Mouse (Mus musculus): ENCODE measurements around the gene Tomm20.
"Not testable (repeated sequence)": the region's sequence is repeated elsewhere in the genome, so short reads cannot be mapped to it uniquely, and the experiment has no call there.

Tomm20 gene

GRCm38 (mm10) chr8:126945730-126946163 is at the start of gene Tomm20:
Tomm20 (minus strand) TSS chr8:126945844.
- DNase-seq = peak; percentile 98

DNA sequence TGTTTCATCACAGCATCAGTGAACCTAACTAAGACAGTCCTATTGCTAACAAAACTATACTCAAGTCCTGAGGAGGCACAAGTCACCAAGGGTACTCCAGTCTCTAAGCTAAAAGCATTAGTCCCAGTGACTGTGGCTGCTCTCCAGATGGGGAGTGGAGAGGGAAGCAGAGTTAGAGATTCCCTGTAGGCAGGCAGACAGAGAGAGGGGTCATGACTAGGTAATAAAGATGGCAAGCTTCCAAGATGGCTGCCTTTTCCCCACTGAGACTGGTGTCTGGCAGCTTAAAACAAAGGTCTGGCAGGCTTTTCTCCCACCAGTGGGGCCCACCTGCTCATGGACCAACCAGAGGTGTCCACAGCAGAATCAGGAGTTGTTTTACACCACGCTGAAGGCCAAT is 48.9 kb upstream of the Tomm20 start:
- DNase-seq = no peak

- DNase-seq = peak; percentile 35
Observed at GRCm38 (mm10) chr8:126989363-126990153, 43.9 kb upstream of the Tomm20 start.

GRCm38 (mm10) chr8:126988346-126989006 is 42.8 kb upstream of the Tomm20 start:
- DNase-seq = no peak

GRCm38 (mm10) chr8:126986495-126986894 is 40.9 kb upstream of the Tomm20 start:
- peak; percentile 91 for DNase-seq

GRCm38 (mm10) chr8:126980046-126980445 is 34.4 kb upstream of the Tomm20 start:
- no peak for DNase-seq

DNA sequence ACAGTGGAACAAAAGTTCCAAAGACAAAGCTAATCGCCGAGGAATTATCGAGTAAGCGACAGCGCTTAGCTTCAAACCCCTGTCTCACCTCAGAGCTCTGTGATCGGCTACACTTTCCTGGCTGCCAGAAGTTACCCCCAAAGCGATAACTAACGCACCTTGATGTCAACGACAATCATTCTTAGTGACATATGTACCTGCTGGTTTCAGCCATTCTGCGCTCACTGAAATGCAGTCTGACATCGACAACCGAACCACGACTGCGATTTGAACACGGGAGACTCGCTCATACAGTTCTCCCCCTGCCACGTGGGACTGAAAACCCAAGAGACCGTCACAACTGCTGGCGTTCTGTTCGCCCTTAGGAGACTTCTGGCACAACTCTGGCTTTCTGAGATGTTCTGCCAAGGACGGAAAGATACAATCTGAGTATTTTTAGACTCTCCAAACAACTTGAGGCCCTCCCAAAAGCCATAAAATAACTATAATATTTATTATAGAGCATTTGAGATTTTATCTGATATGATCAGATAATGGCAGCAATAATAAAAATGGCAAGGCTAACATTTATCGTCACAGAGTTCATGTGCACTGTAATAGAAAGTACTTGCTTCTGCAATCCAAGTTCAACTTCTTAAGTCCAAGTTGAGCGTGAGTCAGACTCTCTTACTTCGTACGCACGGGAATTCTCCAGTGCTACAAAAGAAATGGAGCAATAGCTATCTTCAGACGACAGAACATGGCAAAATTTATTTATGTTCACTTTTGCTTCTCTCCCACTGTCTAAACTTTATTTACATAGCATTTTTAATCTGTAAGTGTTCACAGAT is 33.7 kb upstream of the Tomm20 start:
- DNase-seq = peak; percentile 41

GRCm38 (mm10) chr8:126978535-126978934 is 32.9 kb upstream of the Tomm20 start:
- DNase-seq = not testable (repeated sequence)

GRCm38 (mm10) chr8:126978028-126978427 is 32.4 kb upstream of the Tomm20 start:
- DNase-seq = no peak

DNA sequence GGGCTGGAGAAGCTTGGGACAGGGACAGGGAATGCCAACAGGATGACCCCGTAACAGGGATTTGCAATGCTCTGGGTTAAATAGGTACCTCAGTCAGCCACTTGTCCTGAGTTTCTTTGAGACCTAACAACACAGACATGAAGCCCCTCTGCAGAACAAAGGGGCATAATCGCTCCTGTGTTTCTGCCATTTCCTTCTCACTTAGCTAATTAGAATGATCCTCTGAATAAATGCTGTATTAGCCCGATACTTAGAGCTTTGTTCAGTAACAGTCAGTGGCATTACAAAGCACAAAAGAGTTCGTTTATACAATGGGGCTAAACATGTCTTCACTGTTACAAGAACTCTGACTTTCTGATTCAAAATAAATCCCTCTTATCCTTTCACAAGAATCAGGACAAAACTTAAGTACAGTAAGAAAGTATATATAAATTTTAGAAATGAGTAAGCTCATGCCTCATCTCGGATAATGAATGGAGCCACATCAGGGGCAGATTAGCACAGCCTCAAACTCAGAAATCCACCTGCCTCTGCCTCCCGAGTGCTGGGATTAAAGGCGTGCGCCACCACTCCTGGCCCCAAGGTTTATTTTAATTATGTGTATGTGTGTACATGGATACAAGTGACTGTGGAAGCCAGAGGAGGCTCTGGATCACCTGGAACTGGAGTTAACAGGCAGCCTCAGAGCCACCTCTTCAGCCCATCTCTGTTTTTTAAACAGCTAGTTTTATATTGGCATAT is 31.1 kb upstream of the Tomm20 start:
- no peak for DNase-seq

DNA sequence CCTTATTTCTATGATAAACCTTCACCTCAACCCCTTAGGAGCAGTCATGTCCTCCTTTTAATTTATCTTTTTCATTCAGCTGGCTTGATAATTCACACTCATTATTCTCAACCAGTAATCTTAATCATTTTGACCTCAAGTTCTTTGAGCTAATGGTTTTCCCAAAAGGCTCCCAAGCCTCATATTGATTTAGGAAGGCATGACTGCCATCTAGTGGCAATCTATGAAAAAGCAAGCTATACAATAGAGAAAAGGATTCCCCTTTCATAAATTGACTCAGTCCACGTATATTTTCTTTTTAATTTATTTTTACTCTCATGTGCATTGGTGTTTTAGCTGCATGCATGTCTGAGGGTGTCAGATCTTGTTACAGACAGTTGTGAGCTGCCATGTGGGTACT is 30.1 kb upstream of the Tomm20 start:
- peak; percentile 78 for DNase-seq

GRCm38 (mm10) chr8:126974511-126974910 is 28.9 kb upstream of the Tomm20 start:
- DNase-seq = no peak

DNA sequence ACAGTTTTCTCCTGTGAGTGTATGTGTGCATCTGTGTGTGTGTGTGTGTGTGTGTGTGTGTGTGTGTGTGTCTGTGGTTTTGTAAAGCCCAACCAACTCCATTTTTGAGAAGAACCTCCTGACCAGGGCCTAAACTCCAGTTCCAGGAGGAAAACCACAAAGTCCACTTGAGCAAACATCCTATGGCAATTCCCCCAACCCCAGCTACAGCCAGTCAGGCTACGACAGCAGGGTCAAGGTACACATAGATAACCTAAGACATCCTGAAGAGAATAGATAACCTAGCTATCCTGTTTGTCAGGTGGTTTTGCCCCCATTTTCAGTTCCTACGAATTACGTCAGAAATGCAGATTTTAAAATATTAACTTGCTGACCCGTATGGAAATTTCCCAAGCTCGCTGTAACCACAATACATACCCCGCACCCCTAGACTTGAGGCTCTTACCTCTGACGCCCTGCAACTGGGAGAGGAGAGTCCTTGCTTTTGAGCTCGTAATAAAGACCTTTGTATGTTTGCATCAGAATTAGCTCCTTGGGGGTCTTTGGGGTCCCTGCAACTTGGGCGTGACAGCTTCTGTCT is 28.1 kb upstream of the Tomm20 start:
- DNase-seq = no peak

GRCm38 (mm10) chr8:126972649-126973048 is 27.0 kb upstream of the Tomm20 start:
- DNase-seq = no peak

GRCm38 (mm10) chr8:126972102-126972501 is 26.5 kb upstream of the Tomm20 start:
- DNase-seq = no peak

DNA sequence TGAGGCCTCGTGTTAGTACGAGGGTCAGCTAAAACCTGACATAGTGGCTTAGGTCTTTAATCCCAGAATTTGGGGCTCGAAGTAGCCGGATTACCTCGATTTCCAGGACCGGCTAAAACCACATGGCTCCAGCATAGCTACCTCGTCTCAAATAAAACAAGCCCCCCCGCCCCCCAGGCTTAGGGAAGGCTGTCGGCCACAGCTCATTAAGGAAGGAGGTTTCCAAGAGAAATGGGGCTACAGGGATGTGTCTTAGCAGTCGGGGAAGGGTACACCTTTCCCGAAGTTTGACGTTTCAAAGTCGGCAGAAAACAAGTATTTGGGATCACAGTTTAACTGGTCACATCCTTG is 25.6 kb upstream of the Tomm20 start:
- no peak for DNase-seq

- peak; percentile 97 for DNase-seq
Observed at GRCm38 (mm10) chr8:126970579-126971313, 25.1 kb upstream of the Tomm20 start, which contains the start of gene Rbm34. Rbm34 (minus strand) TSS chr8:126971071.

DNA sequence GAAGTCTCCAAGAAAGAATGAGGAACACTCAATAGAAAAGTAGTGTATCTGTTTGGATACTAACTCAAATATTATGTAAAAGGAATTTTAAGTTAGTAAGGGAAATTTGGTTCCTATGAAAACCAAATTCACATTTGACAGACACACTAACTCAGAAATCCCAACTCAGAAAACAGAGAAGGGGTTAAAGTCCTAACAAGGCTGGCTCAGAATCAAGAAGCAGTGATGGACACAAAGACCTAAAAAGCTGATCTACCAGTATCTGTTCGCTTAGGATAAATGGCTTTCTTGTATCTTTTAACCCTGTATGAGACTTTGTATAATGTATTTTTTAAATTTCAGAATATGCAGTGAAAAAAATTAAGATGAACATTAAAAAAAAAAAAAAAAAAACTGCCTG is 23.9 kb upstream of the Tomm20 start:
- no peak for DNase-seq

DNA sequence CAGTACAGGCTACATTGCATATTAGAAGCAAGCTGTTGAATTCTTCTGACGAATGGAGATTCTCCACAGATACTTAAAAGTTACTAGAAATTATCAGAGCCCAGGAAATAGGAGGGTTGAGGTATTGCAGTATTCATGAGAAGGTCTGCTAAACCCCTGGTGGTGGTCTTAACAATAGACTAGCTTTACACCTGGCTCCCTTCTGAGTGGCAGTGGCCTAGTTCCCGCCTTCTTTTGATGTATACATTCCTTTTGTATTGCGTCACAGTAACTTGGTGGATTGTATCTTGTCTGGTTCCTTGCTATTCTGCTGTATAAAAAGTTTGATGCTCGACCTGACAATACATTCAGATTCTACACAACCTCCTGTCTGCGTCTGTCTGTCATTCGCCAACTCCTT is 22.5 kb upstream of the Tomm20 start:
- DNase-seq = no peak

DNA sequence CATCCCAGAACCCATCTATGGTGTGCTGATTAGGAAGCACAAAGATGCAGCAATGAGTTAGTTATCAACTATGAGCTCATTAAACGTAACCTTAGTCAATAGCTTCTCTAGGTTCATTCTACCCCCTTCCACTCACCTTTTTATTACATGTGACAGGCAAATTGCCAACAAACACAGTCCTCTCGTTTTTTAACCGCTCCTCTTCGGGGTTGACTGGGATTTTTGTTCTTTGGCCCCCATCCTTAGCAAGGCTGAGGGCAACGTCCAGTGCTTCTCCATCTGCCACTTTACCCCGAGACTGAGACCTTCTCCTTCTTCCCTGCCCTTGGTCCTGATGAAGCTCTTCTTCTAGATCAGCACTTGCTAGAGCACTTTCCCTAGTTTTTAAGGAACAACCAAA is 19.6 kb upstream of the Tomm20 start:
- DNase-seq = no peak

GRCm38 (mm10) chr8:126962871-126963270 is 17.2 kb upstream of the Tomm20 start:
- no peak for DNase-seq

DNA sequence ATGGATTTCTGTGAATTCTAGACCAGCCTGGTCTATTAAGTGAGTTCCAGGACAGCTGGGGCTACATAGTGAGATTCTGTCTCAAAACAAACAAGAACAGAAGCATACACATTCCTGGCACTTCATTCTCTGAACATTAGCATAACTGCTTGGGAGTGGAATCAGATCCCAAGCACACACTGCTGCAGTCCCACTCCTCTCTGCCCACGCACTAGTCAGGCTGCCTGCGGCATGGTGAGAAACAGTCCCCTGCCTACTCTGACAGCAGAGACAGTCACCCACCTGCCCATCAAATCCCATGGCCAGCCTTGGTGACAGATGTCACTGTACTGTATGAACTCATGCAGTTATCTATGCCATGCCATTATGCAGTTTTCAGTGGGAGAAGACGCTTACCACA is 15.9 kb upstream of the Tomm20 start:
- no peak for DNase-seq
